Mouse (Mus musculus): Measurements from ENCODE around the gene Mmp15.

DNA sequence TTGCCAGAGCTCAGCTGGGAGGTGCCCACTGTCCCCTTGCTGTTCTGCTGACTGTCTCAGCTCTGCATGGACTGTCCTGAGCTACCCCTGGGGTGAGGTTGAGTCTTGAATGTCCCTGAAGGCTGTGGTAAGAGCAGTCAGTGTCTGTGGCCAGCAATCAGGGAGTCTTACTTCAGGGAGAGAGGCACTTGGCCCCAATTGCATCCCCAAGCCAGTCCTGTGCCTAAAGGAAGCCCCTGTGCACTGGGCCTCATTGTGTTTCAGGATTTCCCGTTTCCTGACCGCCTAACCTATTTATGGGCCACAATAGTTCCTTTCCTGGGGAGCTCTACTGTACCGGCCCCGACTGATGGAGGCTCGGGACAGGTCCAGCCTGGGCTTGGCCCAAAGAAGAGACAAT is 40.5 kb downstream of the Mmp15 start:
- TF ChIP-seq POLR2A (IDR thresholded peaks at IDR 0.05; ENCODE audit: low read depth, low read length): no peak
- no peak for TF ChIP-seq CTCF (IDR thresholded peaks at IDR 0.05; ENCODE audit: borderline replicate concordance, insufficient read depth, low read length)
